Mouse (Mus musculus): ENCODE measurements around the gene Herc3.
A peak's percentile ranks its signal among the peaks of the same experiment; 100 is the strongest.
"Not testable (repeated sequence)": the region's sequence is repeated elsewhere in the genome, so short reads cannot be mapped to it uniquely, and the experiment has no call there.

Gene Herc3

GRCm38 (mm10) chr6:58859517-58859916, 28.3 kb downstream of the Herc3 start:
- DNase-seq (ENCODE audit: low spot score): no peak

DNA sequence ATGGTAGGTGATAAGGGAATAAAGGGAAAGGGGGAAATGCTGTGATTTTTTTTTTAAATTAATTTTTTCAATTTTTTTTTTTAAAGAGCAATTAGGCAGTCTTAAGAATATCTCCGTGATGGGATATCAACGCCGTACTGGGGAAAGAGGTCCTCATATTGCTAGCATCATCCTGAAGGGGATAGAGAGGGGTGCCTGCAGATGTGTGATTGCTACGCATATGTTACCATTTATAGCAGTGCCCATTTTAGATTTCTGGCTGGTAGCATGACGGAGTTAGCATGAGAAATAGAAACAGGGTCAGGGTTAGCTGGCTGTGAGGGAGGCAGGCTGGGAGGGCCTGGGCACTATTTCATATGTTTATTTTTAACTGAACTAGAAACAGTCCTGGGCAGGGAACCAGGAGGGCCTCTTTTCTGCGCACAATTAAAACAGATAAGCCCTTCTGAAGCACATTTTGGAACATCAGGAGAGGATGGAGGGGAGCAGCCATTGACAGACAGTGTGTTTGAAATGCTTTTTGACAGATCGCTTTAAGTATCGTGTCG, 31.3 kb downstream of the Herc3 start:
- DNase-seq (ENCODE audit: low spot score): no peak

DNA sequence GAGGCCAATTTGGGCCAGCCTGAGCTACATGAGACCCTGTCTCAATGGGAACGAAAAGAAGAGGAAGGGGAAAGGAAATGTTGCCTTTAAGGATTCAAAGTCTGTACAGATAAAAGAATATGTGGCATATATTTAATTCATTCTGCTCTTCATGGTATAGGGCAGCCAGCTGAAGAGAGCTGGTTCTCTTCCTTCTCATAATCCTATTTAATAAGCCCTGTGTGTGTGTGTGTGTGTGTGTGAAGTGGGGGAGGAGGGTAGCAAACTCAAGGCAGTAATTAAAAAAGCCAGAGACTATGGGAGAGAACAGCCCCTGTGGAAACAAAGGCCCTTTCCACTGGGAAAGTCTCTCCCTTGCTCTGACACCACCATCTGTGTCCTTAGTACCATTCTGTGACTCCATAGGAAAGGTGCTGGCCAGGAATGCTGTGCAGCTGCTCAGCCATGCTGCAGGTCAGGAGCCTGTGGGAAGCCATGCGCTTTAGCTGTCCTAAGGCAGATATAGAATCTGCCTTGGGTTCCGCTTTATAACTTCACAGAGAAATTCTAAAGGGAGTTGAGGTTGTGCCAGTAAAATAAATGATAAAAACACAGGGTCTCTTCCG, 32.5 kb downstream of the Herc3 start:
- no peak for DNase-seq (ENCODE audit: low spot score)

DNA sequence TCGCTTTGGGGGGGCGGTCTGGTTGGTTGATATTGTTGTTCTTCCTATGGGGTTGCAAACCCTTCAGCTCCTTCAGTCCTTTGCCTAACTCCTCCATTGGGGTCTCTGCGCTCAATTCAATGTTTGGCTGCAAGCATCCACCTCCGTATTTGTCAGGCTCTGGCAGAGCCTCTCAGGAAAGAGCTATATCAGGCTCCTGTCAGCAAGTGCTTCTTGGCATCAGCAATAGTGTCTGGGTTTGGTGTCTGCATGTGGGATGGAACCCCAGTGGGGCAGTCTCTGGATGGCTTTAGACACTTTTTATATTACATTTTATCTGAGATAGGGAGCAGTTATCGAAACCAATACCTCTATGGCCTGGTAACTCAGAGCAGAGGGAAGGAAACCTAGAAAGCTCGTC, 36.6 kb downstream of the Herc3 start:
- not testable (repeated sequence) for DNase-seq (ENCODE audit: low spot score)

- no peak for DNase-seq (ENCODE audit: low spot score)
These were observed 48.3 kb downstream of the Herc3 start for GRCm38 (mm10) chr6:58879572-58879971.

DNA sequence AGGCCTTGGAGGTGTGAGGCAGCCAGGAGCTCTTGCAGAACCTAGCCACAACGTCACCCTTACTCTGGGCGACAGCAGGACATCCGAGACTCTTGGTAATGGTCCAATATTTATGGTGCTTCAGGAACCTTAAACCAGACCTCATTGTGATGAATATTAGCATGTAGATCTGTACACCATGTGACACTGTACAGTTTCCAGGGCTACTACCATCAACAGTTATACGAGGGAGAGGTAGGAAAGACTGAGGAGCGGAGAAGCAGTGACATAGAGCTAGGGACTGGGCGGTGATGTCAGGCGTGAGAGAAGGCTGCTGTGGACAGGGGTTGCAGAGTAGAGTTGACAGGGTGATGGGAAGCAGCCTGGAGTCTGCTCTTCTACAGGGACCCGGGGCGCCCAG, 48.7 kb downstream of the Herc3 start:
- DNase-seq (ENCODE audit: low spot score): no peak

DNA sequence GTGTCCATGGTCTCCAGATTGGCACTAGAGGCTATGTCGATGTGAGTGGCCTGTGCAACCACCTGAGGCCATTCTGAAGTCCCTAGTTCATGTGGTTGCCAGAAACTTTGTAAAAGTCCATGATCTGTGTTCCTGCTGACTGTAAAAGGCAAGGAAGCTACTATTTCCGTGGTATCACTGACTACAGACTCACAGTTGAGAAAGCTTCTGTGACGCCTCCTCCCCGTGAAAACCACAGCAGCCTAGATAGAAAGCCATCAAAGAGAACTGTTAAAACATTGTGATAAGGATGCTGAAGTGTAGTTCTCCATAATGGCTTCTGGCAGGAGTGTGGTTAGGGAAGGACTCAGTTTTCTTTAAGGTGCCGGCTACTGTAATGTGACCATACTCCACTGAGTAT, 49.6 kb downstream of the Herc3 start:
- no peak for DNase-seq (ENCODE audit: low spot score)

- DNase-seq (ENCODE audit: low spot score): no peak
These were observed 50.1 kb downstream of the Herc3 start for GRCm38 (mm10) chr6:58881363-58881762.

DNA sequence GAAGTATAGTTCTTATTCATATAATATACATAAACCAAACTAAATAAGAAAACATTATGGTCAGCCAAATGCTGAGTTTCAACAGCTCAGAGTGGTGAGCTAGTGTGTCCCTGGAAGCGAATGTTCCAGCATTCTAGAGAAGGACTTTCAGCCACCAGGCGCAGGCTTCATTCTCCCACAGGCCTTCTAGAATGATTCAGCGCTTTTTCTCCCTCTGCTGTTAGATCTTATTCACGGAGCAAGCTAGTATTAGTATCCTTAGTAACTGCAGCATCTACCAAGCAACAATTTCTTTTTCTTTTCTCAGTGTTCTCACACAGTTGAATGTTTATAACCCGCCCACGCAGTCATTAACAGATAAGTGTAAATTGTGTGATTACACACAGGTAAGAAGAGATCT, 51.0 kb downstream of the Herc3 start:
- no peak for DNase-seq (ENCODE audit: low spot score)

DNA sequence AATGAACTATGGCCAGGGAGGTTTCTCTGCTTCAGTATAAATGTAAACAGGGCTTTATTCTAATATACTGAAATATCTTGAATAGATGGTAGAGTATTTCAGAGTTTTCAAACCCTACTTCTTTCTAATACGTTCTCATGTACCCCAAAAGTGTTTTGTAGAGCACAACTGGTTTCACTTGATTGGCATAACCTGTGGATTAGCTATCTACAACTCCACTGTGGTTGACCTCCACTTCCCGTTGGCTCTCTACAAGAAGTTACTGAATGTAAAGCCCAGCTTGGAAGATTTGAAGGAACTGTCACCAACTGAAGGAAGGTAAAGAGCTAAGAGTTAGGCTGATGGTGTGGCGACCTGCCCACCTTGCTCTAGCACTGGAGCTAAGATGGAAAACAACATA, 58.7 kb downstream of the Herc3 start:
- no peak for DNase-seq (ENCODE audit: low spot score)

- DNase-seq (ENCODE audit: low spot score): no peak
These were observed 62.0 kb downstream of the Herc3 start for GRCm38 (mm10) chr6:58893307-58893706.

GRCm38 (mm10) chr6:58894994-58895393, 63.7 kb downstream of the Herc3 start:
- no peak for DNase-seq (ENCODE audit: low spot score)

DNA sequence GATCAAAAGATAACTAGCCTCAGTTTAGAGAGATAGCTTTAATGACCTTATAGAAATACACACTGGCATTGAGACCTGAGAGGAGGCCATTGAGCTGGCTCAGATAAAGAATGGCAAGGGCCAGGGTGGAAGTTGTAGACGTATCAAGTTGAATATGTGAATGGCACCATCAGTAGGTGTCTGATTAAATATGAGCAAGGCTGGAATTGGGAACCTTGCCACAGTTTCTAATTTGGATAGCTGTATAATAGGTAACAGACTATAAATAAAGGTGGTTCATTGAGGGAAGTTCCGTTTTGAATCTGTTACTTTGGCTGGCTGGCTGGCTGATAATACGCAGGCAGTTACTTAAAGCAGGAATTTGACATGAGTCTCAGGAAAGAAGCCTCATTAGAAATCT, 65.4 kb downstream of the Herc3 start:
- DNase-seq (ENCODE audit: low spot score): no peak

- no peak for DNase-seq (ENCODE audit: low spot score)
These were observed 67.8 kb downstream of the Herc3 start for GRCm38 (mm10) chr6:58899076-58899475.

GRCm38 (mm10) chr6:58900536-58900935, 69.3 kb downstream of the Herc3 start:
- DNase-seq (ENCODE audit: low spot score): no peak

- DNase-seq (ENCODE audit: low spot score): no peak
These were observed 71.9 kb downstream of the Herc3 start for GRCm38 (mm10) chr6:58903171-58903570.

DNA sequence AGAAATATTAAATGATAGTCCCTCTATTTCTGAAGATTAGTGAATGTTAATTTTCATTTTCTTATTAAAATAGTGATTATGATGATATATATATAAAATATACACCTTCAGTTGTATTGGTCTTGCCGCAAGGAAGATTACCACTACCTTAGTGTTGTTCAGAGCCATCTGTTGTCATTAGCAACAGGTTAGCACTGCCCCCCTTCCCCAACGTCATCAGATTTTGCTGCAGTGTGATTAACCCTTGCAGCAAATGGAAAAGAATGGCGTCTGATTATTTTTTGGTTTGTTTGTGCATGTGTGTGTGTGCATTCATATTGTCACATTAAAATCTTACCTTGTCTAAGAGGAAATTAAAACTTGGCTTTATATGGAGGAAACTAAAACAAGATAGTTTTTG, 73.3 kb downstream of the Herc3 start:
- DNase-seq (ENCODE audit: low spot score): no peak

DNA sequence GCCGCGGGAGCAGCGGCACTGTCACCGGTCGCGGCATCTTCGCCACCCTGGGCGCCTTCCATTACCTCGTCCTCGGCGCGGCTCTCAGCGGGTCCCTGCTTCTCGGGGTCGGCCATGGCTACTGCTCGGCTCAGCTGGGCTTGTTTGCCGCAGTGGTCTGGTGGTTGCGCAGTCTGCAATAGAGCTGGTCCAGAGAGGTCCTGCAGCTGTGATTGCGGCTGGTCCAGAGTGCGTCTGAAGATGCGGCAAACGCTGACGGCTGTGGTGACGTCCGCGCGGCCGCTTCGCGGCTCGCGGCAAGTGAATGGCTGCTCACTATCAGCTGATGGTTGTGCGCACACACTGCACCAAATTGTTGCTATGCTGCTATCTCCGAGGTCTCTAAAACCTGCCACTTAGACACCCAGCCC, 75.6 kb downstream of the Herc3 start, which contains the start of gene Nap1l5:
TSS of gene Nap1l5 (minus strand) at position 225 of the 410 bp plus-strand sequence.
- DNase-seq (ENCODE audit: low spot score): peak; percentile 42

GRCm38 (mm10) chr6:58907336-58907735, 76.1 kb downstream of the Herc3 start:
- DNase-seq (ENCODE audit: low spot score): no peak

DNA sequence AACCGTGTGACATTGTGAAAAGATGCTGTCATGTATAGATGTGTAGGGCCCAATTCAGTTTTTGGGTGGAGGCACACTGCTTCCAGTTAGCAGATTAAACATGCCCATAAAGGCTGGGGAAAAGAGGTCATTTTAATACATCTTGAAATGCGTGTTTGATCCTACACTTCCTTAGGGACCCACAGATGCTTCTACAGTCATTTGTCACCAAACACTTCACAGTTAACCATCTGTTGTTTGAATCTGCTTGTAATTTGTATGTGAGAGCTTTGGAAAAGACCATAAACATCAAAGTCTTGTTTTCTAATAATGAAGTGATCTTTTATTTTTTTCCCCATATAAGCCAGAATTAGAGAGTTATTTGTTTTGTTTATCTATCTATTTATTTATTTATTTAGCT, 76.5 kb downstream of the Herc3 start:
- no peak for DNase-seq (ENCODE audit: low spot score)

GRCm38 (mm10) chr6:58912842-58913241, 81.6 kb downstream of the Herc3 start:
- DNase-seq (ENCODE audit: low spot score): no peak

DNA sequence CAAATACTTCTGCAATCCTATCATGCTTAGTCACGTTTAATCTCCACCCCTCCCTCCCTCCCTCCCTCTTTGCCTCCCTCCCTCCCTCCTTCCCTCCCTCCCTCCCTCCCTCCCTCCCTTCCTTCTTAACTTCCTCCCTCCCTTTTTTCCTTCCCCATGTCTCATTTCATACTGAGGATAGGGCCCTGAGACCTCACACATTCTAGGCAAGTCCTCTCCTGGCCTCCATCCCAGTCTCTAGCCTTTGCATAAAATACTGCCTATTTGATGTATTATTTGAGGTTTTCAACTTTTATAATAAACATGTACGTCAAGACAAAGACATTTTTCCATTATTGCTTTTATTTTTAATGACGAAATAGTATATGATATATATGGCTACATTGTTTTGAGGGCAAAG, 82.3 kb downstream of the Herc3 start:
- no peak for DNase-seq (ENCODE audit: low spot score)

GRCm38 (mm10) chr6:58913971-58914370, 82.7 kb downstream of the Herc3 start:
- DNase-seq (ENCODE audit: low spot score): no peak

DNA sequence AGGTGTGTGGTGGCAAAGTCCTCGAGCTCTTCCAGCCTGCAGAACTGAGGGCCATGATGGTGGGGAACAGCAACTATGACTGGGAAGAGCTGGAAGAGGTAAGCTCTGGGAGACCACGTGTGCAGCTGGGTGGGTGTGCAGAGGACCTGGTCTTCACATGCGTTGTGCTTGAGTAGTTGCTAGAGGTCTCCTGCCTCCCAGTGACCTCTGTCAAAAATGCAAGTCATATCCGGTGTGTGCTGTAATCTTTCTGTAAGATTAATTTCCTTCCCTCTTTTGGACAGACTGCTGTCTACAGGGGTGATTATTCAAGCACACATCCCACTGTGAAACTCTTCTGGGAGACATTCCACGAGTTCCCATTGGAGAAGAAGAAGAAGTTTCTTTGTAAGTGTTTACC, 85.2 kb downstream of the Herc3 start:
- DNase-seq (ENCODE audit: low spot score): no peak

All from testis, postnatal 10 days (tissue).